Mouse (Mus musculus) mesoderm, embryonic 11.5 days (tissue): ENCODE measurements around the gene Rcan1.

Source experiments
- DNase-seq: peaks from one replicate; pipeline ENCODE4 v3.0.0-alpha.2; 2012; ENCODE audit warnings: low read depth, low spot score

The Rcan1 gene

GRCm38 (mm10) chr16:92353295-92353694 lies 117.4 kb downstream of the Rcan1 start:
- DNase-seq: no peak

- no peak for DNase-seq
These were observed 121.7 kb downstream of the Rcan1 start for GRCm38 (mm10) chr16:92348941-92349340.

- peak; percentile 61 for DNase-seq
These were observed 124.3 kb downstream of the Rcan1 start for GRCm38 (mm10) chr16:92346297-92346916.

GRCm38 (mm10) chr16:92345177-92345576 lies 125.5 kb downstream of the Rcan1 start:
- no peak for DNase-seq
